Mouse (Mus musculus): ENCODE results near the gene Npas1. TPM values are rescaled to one million over a fixed set of nuclear protein-coding genes. Genes with fewer than 3 reads are reported as not detected.

The Npas1 gene
- polyA plus RNA-seq (2012; rRNA removed) (not detected in 2 replicates), polyA plus RNA-seq (2014; fragmentation: Nextera tagmentation; extraction: Ambion mirVana) (not detected in 2 replicates)

DNA sequence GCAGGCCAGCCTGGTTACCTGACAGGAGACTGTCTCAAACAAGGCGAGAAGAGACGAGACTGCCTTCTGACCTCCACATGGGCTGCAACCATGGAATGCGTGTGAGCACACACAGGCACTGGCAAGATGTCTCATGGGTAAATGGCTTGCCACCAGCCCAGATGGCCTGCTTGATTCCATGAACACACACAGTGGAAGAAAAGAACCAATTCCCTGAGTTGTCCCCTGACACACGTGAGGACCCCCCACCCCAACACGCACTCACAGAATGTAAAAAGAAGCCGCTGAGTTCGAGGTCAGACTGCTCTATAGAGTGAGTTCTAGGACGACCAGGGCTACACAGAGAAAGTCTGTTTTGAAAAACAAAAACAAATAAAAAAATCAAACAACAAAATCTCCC is at the start of gene Npas1:
Gene Npas1, minus strand, starts transcription at position 101 of the 400 bp plus-strand sequence.
- Histone ChIP-seq H3K9ac (replicated peaks) (no peak within 1 kb of the TSS), H3K27me3 (ENCODE audit: control insufficient read depth, insufficient read depth, low read length) (peaks cover 49% of the 10 kb centered on the region), H3K4me1 (replicated peaks; ENCODE audit: control insufficient read depth in 2 of 2, insufficient read depth in 2 of 2, low read length in 1 of 2) (no peaks in the 10 kb centered on the region), H3K4me2 (ENCODE audit: low read depth) (peak within 1 kb of the TSS; percentile 27), H3K36me3 (replicated peaks; ENCODE audit: control insufficient read depth, insufficient read depth, low read depth) (no peaks in the 10 kb centered on the region), H3K9me3 (ENCODE audit: control insufficient read depth, low read length) (no peaks in the 10 kb centered on the region), H3K27ac (no peak within 1 kb of the TSS), H3K4me3 (ENCODE audit: insufficient read depth in 1 of 2, low read depth in 2 of 2, low read length in 2 of 2) (no peak within 1 kb of the TSS)
- 68% methylated on average over 8 of the region's 8 CpGs for whole genome bisulfite sequencing (ENCODE audit: insufficient replicate concordance)
- ATAC-seq (ENCODE audit: insufficient read depth) (no peak), DNase-seq (ENCODE audit: low read depth in 3 of 3, low spot score in 3 of 3) (no peak)
- TF ChIP-seq EP300 (IDR thresholded peaks at IDR 0.05; ENCODE audit: low read depth): no peak

GRCm38 (mm10) chr7:16525995-16526394 is 48.5 kb upstream of the Npas1 start:
- no peak overlapping the region for H3K4me3 ChIP-seq (ENCODE audit: insufficient read depth in 1 of 2, low read depth in 2 of 2, low read length in 2 of 2)
- WGBS (ENCODE audit: insufficient replicate concordance): 65% methylated on average over 2 of the region's 2 CpGs
- no peaks in the 10 kb centered on the region for H3K4me1 ChIP-seq (replicated peaks; ENCODE audit: control insufficient read depth in 2 of 2, insufficient read depth in 2 of 2, low read length in 1 of 2)
- no peak overlapping the region for H3K4me2 ChIP-seq (ENCODE audit: low read depth)
- no peaks in the 10 kb centered on the region for H3K9me3 ChIP-seq (ENCODE audit: control insufficient read depth, low read length)
- H3K27me3 ChIP-seq (ENCODE audit: control insufficient read depth, insufficient read depth, low read length): no peaks in the 10 kb centered on the region
- peak in 2 of 3 experiments; percentile 5 to 19 for DNase-seq (ENCODE audit: low read depth in 3 of 3, low spot score in 3 of 3)
- TF ChIP-seq CTCF (IDR thresholded peaks at IDR 0.05; ENCODE audit: low read depth) (no peak), EP300 (IDR thresholded peaks at IDR 0.05; ENCODE audit: low read depth) (no peak)
- peak; percentile 37; the same call in 1 of the 2 replicates for ATAC-seq (ENCODE audit: insufficient read depth)
- no peaks in the 10 kb centered on the region for H3K36me3 ChIP-seq (replicated peaks; ENCODE audit: control insufficient read depth, insufficient read depth, low read depth)
- H3K27ac ChIP-seq: no peak overlapping the region
- H3K9ac ChIP-seq (replicated peaks): no peak overlapping the region

DNA sequence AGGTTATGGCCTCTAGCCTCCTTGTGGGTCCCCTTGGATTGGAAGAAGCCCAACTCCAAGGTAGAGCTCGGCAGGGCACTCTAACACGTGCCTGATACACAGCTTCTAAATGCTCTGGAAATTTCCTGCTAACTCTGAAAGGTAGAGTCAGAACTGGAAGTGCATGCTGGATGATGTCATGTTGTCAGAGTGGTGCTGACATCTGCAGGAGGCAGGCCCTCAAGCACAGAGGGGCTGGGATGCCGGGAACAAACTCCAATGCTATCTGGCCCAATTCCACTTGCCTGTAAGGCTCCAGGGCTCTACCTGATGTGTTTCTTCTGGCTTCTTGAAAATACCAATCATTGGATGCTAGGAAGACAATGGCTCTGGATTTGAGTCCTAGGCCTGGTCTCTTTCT is 47.9 kb upstream of the Npas1 start:
- H3K9ac ChIP-seq (replicated peaks): no peak overlapping the region
- no peak overlapping the region for H3K27ac ChIP-seq
- H3K9me3 ChIP-seq (ENCODE audit: control insufficient read depth, low read length): no peaks in the 10 kb centered on the region
- ATAC-seq (ENCODE audit: insufficient read depth) (no peak), DNase-seq (ENCODE audit: low read depth in 3 of 3, low spot score in 3 of 3) (no peak)
- H3K27me3 ChIP-seq (ENCODE audit: control insufficient read depth, insufficient read depth, low read length): no peaks in the 10 kb centered on the region
- H3K4me1 ChIP-seq (replicated peaks; ENCODE audit: control insufficient read depth in 2 of 2, insufficient read depth in 2 of 2, low read length in 1 of 2): no peaks in the 10 kb centered on the region
- no peak overlapping the region for H3K4me3 ChIP-seq (ENCODE audit: insufficient read depth in 1 of 2, low read depth in 2 of 2, low read length in 2 of 2)
- no peaks in the 10 kb centered on the region for H3K36me3 ChIP-seq (replicated peaks; ENCODE audit: control insufficient read depth, insufficient read depth, low read depth)
- no peak for TF ChIP-seq EP300 (IDR thresholded peaks at IDR 0.05; ENCODE audit: low read depth)
- no peak for TF ChIP-seq CTCF (IDR thresholded peaks at IDR 0.05; ENCODE audit: low read depth)
- WGBS (ENCODE audit: insufficient replicate concordance): 65% methylated on average over 3 of the region's 3 CpGs
- H3K4me2 ChIP-seq (ENCODE audit: low read depth): no peak overlapping the region

DNA sequence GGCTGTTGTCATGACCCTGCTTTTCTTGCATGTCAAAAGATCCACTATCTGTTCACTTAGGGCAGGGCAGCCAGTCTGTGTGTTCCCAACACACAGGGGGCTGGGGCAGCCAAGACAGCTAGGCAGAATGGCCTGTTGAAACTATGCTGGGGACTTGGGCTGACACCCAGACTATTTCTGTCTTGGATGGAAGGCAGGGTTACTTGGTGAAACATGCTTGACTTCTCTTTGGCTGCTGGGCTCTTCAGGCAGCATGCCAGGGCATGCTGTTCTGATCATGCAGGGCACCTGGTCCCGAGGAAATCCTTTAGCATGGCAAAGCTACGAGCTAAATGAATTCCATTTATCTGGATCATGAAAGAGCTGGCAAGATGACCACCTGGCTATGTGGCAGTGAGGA is 46.8 kb upstream of the Npas1 start:
- no peak for TF ChIP-seq CTCF (IDR thresholded peaks at IDR 0.05; ENCODE audit: low read depth)
- TF ChIP-seq EP300 (IDR thresholded peaks at IDR 0.05; ENCODE audit: low read depth): no peak
- no peak overlapping the region for H3K4me2 ChIP-seq (ENCODE audit: low read depth)
- no peak overlapping the region for H3K4me3 ChIP-seq (ENCODE audit: insufficient read depth in 1 of 2, low read depth in 2 of 2, low read length in 2 of 2)
- DNase-seq (ENCODE audit: low read depth in 3 of 3, low spot score in 3 of 3): no peak
- no peak for ATAC-seq (ENCODE audit: insufficient read depth)
- H3K9me3 ChIP-seq (ENCODE audit: control insufficient read depth, low read length): no peaks in the 10 kb centered on the region
- H3K36me3 ChIP-seq (replicated peaks; ENCODE audit: control insufficient read depth, insufficient read depth, low read depth): no peaks in the 10 kb centered on the region
- no peaks in the 10 kb centered on the region for H3K27me3 ChIP-seq (ENCODE audit: control insufficient read depth, insufficient read depth, low read length)
- H3K27ac ChIP-seq: no peak overlapping the region
- 65% methylated on average over 2 of the region's 2 CpGs for WGBS (ENCODE audit: insufficient replicate concordance)
- no peak overlapping the region for H3K9ac ChIP-seq (replicated peaks)
- H3K4me1 ChIP-seq (replicated peaks; ENCODE audit: control insufficient read depth in 2 of 2, insufficient read depth in 2 of 2, low read length in 1 of 2): no peaks in the 10 kb centered on the region

DNA sequence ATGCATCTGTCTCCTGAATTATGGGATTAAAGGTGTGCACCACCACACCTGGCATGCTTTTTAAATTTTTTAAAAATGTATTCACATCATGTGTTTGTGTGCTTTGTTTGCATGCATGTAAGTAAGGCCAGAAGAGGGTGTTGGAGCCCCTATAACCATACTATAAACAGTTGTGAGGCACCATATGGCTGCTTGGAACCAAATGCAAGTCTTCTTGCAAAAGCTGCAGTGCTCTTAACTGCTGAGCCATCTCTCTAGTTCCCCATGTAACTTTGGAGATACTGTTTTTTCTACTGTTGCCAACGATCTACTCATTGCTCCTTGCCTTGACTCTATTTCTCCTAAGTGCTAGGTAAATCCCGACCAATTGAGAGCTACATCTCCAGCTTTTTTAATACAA is 41.8 kb upstream of the Npas1 start:
- Histone ChIP-seq H3K27ac (no peak overlapping the region), H3K9me3 (ENCODE audit: control insufficient read depth, low read length) (no peaks in the 10 kb centered on the region), H3K36me3 (replicated peaks; ENCODE audit: control insufficient read depth, insufficient read depth, low read depth) (no peaks in the 10 kb centered on the region), H3K27me3 (ENCODE audit: control insufficient read depth, insufficient read depth, low read length) (no peaks in the 10 kb centered on the region), H3K9ac (replicated peaks) (no peak overlapping the region), H3K4me3 (ENCODE audit: insufficient read depth in 1 of 2, low read depth in 2 of 2, low read length in 2 of 2) (no peak overlapping the region), H3K4me1 (replicated peaks; ENCODE audit: control insufficient read depth in 2 of 2, insufficient read depth in 2 of 2, low read length in 1 of 2) (no peaks in the 10 kb centered on the region), H3K4me2 (ENCODE audit: low read depth) (no peak overlapping the region)
- ATAC-seq (ENCODE audit: insufficient read depth) (no peak), DNase-seq (ENCODE audit: low read depth in 3 of 3, low spot score in 3 of 3) (no peak)
- WGBS (ENCODE audit: insufficient replicate concordance): 70% methylated on average over 2 of the region's 2 CpGs
- TF ChIP-seq CTCF (IDR thresholded peaks at IDR 0.05; ENCODE audit: low read depth) (no peak), EP300 (IDR thresholded peaks at IDR 0.05; ENCODE audit: low read depth) (no peak)
